Mouse (Mus musculus) adrenal gland, adult 8-10 months (tissue): ENCODE results near the gene Nfix. TPM values are rescaled to one million over a fixed set of nuclear protein-coding genes. Genes with fewer than 3 reads are reported as not detected.

Experiments
- DNase-seq: peaks from one replicate; pipeline ENCODE4 v3.0.0; 2022
- total RNA-seq, 4 experiments: library from RNA; stranded (reverse); gene quantifications; 2 replicates each; pipeline ENCODE4 v1.2.4; 2022

The Nfix gene
- total RNA-seq, 4 experiments from 2014 or later: 99.6 to 150 (median 117) TPM

DNA sequence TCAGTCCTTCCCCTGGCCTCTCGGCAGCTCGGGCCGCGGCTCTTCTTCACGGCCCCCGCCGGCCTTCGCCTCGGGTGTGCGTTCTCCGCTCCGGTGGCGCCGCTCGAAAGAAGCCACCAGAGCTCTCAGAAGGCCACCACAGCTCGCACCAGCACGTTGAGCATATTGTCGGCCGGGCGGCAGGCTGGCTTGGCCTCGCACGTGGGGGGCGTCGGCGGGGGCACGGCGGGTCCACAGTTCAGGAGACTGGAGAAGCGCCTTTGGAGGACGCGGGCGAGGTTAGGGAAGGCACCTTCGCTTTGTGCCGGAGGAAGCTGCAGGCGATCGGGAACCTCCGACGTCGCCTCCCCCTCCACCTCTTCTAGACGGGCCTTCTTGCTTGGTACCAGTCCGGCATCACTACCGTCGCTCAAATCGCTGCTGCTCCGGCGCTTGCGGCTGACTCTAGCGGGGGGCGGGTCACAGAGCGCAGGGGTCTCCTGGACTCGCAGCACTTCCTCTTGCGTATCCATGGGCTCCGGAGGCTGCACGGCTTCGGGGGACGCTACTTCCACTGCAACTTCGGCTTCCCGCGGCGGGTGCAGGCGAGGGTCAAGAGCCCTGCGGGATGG, 138.1 kb downstream of the Nfix start:
- peak; percentile 60 for DNase-seq

DNA sequence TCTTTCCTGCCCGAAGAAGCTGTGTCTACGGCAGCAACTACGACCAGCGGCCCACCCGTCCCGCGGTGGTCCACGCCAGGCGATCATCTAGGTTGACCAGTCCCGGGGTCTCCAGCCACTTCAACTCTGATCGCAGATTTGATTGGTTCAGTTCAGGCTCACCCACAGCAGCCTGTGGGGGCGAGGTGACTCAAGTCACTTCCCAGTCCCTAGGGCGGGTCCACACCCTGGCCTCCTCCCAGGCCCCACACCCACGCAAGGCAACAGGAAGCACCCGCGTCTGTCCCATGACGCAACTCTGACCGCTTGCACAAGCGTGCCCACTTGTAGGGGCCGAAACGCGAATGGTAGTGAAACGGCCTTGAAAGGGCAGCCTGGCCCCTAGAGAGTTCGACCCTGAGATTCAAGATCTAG, 138.7 kb downstream of the Nfix start:
- peak; percentile 93 for DNase-seq

DNA sequence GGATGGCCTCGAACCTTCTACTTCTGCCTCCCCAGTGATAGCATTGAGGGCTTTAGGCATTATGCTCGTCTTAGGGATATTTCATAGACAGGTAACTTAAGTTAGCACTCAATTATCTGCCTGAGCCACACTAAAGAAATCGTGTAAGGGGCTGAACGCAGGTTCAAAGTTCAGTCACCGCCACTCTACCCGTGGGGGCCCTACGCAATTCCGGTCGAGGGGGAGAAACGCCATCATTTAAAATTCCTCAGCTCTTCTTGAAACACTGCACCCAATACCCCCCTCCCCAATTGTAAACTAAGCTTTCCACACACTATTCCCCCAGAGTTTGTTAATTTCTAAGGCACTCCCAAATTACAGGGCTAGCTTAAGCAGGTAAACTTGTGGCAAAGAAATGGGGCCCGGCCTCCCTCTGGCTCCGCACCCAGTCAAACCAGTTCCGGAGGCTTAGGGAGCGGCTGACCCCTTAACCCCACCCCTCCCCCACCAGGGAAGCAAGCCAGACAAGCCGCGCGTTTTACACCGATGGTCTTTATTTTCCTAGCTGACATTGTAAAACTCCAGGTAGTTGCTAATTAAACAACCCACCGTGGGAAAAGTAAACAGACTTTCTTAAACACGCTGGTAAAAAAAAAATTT, 139.2 kb downstream of the Nfix start:
- DNase-seq: no peak

DNA sequence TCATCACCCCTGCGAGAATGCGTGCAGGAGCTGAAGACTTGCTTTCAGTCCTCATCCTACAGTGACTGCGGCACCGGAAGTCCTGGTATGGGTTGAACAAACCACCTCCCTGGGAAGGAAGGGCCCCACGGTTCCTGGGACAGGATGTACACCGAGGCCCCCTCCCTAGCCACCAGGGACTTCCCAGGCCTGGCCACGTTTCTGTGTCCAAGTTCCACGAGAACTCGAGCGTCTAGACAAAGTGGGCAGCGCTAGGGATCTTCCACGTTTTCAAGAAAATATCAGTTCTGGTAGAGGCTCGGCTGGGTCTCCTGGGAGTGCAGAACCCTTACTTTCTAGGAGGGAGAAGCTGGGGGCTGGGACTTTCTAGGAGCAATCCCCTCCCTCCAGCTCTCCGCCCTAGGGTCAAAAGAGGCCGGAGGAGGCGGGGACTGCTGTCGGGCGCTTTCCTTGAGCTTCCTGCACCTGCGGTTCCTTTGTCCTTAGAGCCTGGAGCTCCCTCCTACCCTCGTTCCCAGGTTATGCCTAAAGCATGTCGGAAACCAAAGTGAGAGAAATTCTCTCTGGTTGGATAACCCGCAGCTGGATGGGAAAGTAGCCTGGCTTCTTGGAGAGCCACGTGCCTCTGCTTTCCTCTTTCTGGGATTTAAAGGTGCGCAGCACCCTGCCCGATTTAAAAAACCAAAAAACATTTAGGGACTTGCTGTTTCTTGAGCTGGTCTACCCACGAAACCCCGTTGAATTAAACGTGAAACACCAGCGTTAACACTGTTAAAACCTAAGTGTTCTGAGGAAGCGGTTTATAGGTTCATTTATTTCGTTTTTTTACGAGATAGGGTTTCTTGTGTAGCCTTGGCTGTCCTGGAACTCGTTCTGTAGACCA, 140.0 kb downstream of the Nfix start:
- peak; percentile 51 for DNase-seq

- DNase-seq: no peak
Observed at GRCm38 (mm10) chr8:84658951-84659350, 141.2 kb downstream of the Nfix start.

GRCm38 (mm10) chr8:84657680-84658079, 142.5 kb downstream of the Nfix start:
- no peak for DNase-seq

DNA sequence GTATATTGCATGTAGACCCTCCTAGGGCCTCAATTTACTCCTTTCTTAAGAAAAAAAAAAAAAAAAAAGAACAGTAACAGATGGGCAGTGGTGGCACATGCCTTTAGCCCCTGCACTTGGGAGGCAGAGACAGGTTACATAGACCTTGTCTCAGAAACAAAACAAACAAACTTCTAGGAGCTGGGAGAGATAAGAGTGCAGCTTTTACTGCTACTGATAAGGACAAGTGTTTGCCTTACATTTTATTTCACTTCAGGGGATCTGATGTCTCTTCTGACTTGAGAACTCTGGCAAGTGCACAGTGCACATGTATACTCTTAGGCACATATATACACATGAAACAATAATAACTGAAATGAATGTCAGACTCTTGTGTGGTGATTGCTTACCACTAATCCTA, 142.9 kb downstream of the Nfix start:
- DNase-seq: no peak

DNA sequence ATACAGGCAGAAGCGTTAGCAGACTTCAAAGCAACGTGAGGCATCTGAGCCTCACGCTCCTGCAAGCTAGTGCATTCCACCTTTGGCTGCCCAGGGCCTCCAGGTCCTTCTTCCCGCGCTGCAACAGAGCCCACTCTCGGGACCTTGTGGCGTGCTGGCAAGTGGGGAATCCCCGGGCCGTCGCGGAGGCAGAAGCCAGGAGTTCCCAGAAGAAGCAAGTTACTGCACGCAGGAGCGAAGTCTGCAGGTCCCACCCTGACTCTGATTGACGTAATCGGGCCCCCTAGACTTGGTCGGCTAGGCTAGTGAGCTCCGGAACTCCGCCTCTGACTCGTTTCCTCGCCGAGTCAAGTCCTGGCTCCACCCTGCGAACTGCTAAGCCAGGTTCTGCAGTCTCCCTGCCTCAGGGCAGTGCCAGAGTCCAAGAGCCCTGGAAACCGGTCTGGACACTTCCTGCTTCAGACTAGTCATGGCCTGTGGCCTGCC, 143.5 kb downstream of the Nfix start:
- peak; percentile 65 for DNase-seq

DNA sequence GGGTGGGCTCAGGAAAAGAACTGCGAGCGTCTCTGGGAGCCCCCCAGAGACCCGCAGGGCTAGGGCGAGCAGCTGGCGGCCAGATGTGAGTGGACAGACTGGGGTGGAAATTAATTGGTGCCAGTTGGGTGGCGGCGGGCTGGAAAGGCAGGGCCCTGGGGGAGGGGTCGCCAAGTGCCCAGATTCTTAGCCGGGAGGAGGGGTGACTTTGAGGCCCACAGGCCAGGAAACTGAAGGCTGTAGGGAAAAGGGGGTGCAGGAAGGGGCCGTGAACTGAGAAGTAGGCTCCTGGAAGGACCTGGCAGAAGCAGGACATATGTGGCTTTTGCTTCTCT, 144.0 kb downstream of the Nfix start:
- DNase-seq: no peak

GRCm38 (mm10) chr8:84655336-84656190, 144.6 kb downstream of the Nfix start:
- no peak for DNase-seq

- no peak for DNase-seq
Observed at GRCm38 (mm10) chr8:84654597-84654996, 145.5 kb downstream of the Nfix start.

DNA sequence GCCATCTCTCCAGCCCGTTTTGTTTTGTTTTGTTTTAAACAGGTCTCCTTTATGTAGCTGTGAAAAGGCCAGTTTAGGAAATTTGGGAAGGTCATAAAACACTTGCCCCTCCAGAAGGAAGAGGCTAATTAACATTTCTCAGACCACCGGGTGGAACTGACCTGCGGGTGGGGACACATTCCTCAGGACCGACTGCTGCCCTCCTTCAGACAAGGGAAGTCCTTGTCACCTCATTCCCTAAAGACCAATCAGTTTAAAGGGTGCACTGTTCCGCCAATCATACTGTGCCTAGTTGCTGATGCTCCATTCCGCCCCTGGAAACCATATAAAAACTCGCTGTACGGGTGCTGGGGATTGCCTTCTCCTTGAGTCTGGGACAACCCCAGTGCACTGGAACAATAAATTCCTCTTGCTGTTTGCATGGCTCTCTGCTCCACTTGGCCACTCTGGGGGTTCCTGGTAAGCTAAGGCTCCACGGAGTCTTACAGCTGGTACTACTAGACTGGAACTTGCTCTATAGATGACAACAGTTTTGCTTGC, 147.0 kb downstream of the Nfix start:
- no peak for DNase-seq

GRCm38 (mm10) chr8:84650213-84650612, 149.9 kb downstream of the Nfix start:
- DNase-seq: no peak

Other genes starting within 250 kb of the Nfix start
- gene Ier2, start 137.5 kb downstream of the Nfix start, total RNA-seq: 10 to 100 TPM; 18.3 to 48.9 (median 22.3) TPM
- 100 to 1,000 TPM in 2 of 4 experiments, 10 to 100 TPM in 2; 75.4 to 109 (median 88.5) TPM for gene Trmt1, start 114.0 kb downstream of the Nfix start, total RNA-seq
- 10 to 100 TPM; 81.0 to 86.9 (median 83.7) TPM for gene Nacc1, start 112.5 kb downstream of the Nfix start, total RNA-seq
- 1 to 10 TPM; 3.1 to 5.6 (median 4.2) TPM for gene Lyl1, start 98.9 kb downstream of the Nfix start, total RNA-seq
- under 1 TPM in 2 of 4 experiments, not detected in 2; 0.52 to 0.73 TPM for gene G430095P16Rik, start 77.3 kb downstream of the Nfix start, total RNA-seq
- 10 to 100 TPM; 11.2 to 14.9 (median 12.5) TPM for gene Dand5, start 22.5 kb upstream of the Nfix start, total RNA-seq
- gene Gadd45gip1, start 31.2 kb upstream of the Nfix start, total RNA-seq: 10 to 100 TPM; 63.6 to 68.4 (median 66.2) TPM
- 100 to 1,000 TPM; 107 to 125 (median 111) TPM for gene Rad23a, start 40.3 kb upstream of the Nfix start, total RNA-seq
- 100 to 1,000 TPM; 629 to 719 (median 673) TPM for gene Calr, start 46.6 kb upstream of the Nfix start, total RNA-seq
- 10 to 100 TPM; 59.9 to 76.8 (median 68.0) TPM for gene Farsa, start 56.6 kb upstream of the Nfix start, total RNA-seq
- gene Syce2, start 71.8 kb upstream of the Nfix start, total RNA-seq: 1 to 10 TPM; 6.1 to 9.1 (median 7.1) TPM
- gene Gcdh, start 93.6 kb upstream of the Nfix start, total RNA-seq: 10 to 100 TPM; 51.9 to 66.4 (median 60.4) TPM
- gene Klf1, start 101.6 kb upstream of the Nfix start, total RNA-seq: under 1 TPM in 2 of 4 experiments, not detected in 2; 0.22 to 0.24 TPM
- gene Dnase2a, start 108.2 kb upstream of the Nfix start, total RNA-seq: 10 to 100 TPM; 12.5 to 28.7 (median 22.2) TPM
- 1 to 10 TPM; 2.1 to 9.2 (median 5.9) TPM for gene Mast1, start 137.0 kb upstream of the Nfix start, total RNA-seq
- under 1 TPM in 2 of 4 experiments, not detected in 2; 0.28 to 0.40 TPM for gene Rtbdn, start 146.6 kb upstream of the Nfix start, total RNA-seq
- gene Gm49661, start 169.1 kb upstream of the Nfix start, total RNA-seq: 1 to 10 TPM in 2 of 4 experiments, not detected in 2; 1.7 to 2.3 TPM
- 100 to 1,000 TPM; 651 to 758 (median 708) TPM for gene Prdx2, start 169.2 kb upstream of the Nfix start, total RNA-seq
- gene Rnaseh2a, start 169.4 kb upstream of the Nfix start, total RNA-seq: 100 to 1,000 TPM in 3 of 4 experiments, 10 to 100 TPM in 1; 89.0 to 142 (median 110) TPM
- gene Junb, start 178.4 kb upstream of the Nfix start, total RNA-seq: 100 to 1,000 TPM in 1 of 4 experiments, 10 to 100 TPM in 3; 39.9 to 211 (median 52.4) TPM
- gene Hook2, start 190.3 kb upstream of the Nfix start, total RNA-seq: 10 to 100 TPM in 2 of 4 experiments, 1 to 10 TPM in 2; 6.2 to 12.7 (median 10.5) TPM
- not detected for gene Best2, start 214.2 kb upstream of the Nfix start, total RNA-seq
- 100 to 1,000 TPM in 2 of 4 experiments, 10 to 100 TPM in 2; 96.4 to 107 (median 101) TPM for gene Asna1, start 224.9 kb upstream of the Nfix start, total RNA-seq
- gene Trir, start 226.5 kb upstream of the Nfix start, total RNA-seq: 100 to 1,000 TPM; 134 to 159 (median 155) TPM
- 10 to 100 TPM; 67.7 to 85.8 (median 73.5) TPM for gene Tnpo2, start 236.6 kb upstream of the Nfix start, total RNA-seq